Mouse (Mus musculus) regulatory T cell (primary cell): ENCODE results near the gene Gm17364.
"Not testable (repeated sequence)": the region's sequence is repeated elsewhere in the genome, so short reads cannot be mapped to it uniquely, and the experiment has no call there.

Experiments used
- in situ Hi-C: fragments of 300-600 bp; cut with MboI, MseI; formaldehyde crosslinking; loops from one replicate; pipeline ENCODE4 v1.15.1; 2025; ENCODE audit warnings: high pct_unique_total_duplicates

The Gm17364 gene

GRCm38 (mm10) chr13:41273927-41274650 is at the start of gene Gm17364:
Gene Gm17364, minus strand, starts transcription at chr13:41273977.
- in situ Hi-C loops = no loop called here

GRCm38 (mm10) chr13:41321433-41321832 is 47.7 kb upstream of the Gm17364 start:
- in situ Hi-C loops = loop anchor here (10.0 kb wide), 1 partner anchor 623 kb away; no protein-coding TSS in a partner anchor

- in situ Hi-C loops = loop anchor here (10.0 kb wide), 1 partner anchor 624 kb away; no protein-coding TSS in a partner anchor
Measured at GRCm38 (mm10) chr13:41320749-41321148, 47.0 kb upstream of the Gm17364 start.

GRCm38 (mm10) chr13:41302716-41303115 is 28.9 kb upstream of the Gm17364 start:
- in situ Hi-C loops = loop anchor here (5.0 kb wide), 2 partner anchors 270 to 330 kb away; no protein-coding TSS in a partner anchor

- in situ Hi-C loops = loop anchor here (5.0 kb wide), 2 partner anchors 272 to 332 kb away; no protein-coding TSS in a partner anchor
Measured at GRCm38 (mm10) chr13:41300037-41300436, 26.3 kb upstream of the Gm17364 start.

GRCm38 (mm10) chr13:41298996-41299395 is 25.2 kb upstream of the Gm17364 start:
- in situ Hi-C loops = loop anchor here (25.0 kb wide), 1 partner anchor 1013 kb away; the partner anchor contains the start of gene Edn1

- in situ Hi-C loops = loop anchor here (25.0 kb wide), 1 partner anchor 1014 kb away; the partner anchor contains the start of gene Edn1
Measured at GRCm38 (mm10) chr13:41298533-41298932, 24.8 kb upstream of the Gm17364 start.

- in situ Hi-C loops = loop anchor here (25.0 kb wide), 1 partner anchor 1016 kb away; the partner anchor contains the start of gene Edn1
Measured at GRCm38 (mm10) chr13:41296396-41296795, 22.6 kb upstream of the Gm17364 start.

- in situ Hi-C loops = loop anchor here (25.0 kb wide), 1 partner anchor 1016 kb away; the partner anchor contains the start of gene Edn1
Measured at GRCm38 (mm10) chr13:41295886-41296285, 22.1 kb upstream of the Gm17364 start.

GRCm38 (mm10) chr13:41293595-41293994 is 19.8 kb upstream of the Gm17364 start:
- in situ Hi-C loops = loop anchor here (25.0 kb wide), 1 partner anchor 1019 kb away; the partner anchor contains the start of gene Edn1

GRCm38 (mm10) chr13:41291466-41291974 is 17.7 kb upstream of the Gm17364 start:
- in situ Hi-C loops = loop anchor here (25.0 kb wide), 1 partner anchor 1021 kb away; the partner anchor contains the start of gene Edn1

- in situ Hi-C loops = loop anchor here (25.0 kb wide), 1 partner anchor 1026 kb away; the partner anchor contains the start of gene Edn1
Measured at GRCm38 (mm10) chr13:41286285-41286684, 12.5 kb upstream of the Gm17364 start.

- in situ Hi-C loops = loop anchor here (25.0 kb wide), 1 partner anchor 1027 kb away; the partner anchor contains the start of gene Edn1
Measured at GRCm38 (mm10) chr13:41285448-41285847, 11.7 kb upstream of the Gm17364 start.

GRCm38 (mm10) chr13:41283256-41283655 is 9.5 kb upstream of the Gm17364 start:
- in situ Hi-C loops = loop anchor here (5.0 to 25.0 kb wide), 2 partner anchors 284 to 1029 kb away; partner anchors contain the start of gene Edn1

- in situ Hi-C loops = loop anchor here (5.0 to 25.0 kb wide), 2 partner anchors 287 to 1032 kb away; partner anchors contain the start of gene Edn1
Measured at GRCm38 (mm10) chr13:41280696-41281095, 6.9 kb upstream of the Gm17364 start.

- in situ Hi-C loops = no loop called here
Measured at GRCm38 (mm10) chr13:41267827-41268408, 5.9 kb downstream of the Gm17364 start.

- in situ Hi-C loops = no loop called here
Measured at GRCm38 (mm10) chr13:41263304-41264006, 10.3 kb downstream of the Gm17364 start.

- in situ Hi-C loops = not testable (repeated sequence)
Measured at GRCm38 (mm10) chr13:41261617-41262016, 12.2 kb downstream of the Gm17364 start.

GRCm38 (mm10) chr13:41257851-41258250 is 15.9 kb downstream of the Gm17364 start:
- in situ Hi-C loops = no loop called here

- in situ Hi-C loops = no loop called here
Measured at GRCm38 (mm10) chr13:41256962-41257361, 16.8 kb downstream of the Gm17364 start.

- in situ Hi-C loops = no loop called here
Measured at GRCm38 (mm10) chr13:41256126-41256525, 17.7 kb downstream of the Gm17364 start.
